ENCODE assay signal across 22 mouse cellular contexts in the genomic region with DNA sequence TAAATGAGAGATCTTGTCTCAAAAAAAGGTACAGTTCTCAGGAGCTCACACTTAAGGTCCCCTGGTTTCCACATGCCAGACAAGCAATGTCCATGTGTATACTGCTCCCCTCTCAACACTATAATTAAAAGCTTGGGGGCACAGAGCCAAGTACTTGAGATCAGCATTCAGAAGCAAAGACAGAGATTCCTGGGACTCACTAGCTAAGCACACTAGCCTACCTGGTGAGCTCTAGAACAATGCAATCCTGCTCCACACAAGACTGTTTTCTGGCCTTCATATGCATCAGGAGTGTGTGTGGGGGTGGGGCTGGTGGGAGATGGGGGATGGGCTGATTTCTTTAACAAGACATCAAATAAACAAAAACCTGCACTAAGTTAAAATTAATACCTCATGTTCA. TPM values are rescaled to one million over a fixed set of nuclear protein-coding genes. Genes with fewer than 3 reads are reported as not detected.
DNase-seq lines count a peak whose midpoint lies in the region; ATAC-seq lines count a peak whose summit lies in the region.
"Had no signal": no experiment of that assay in that cellular context is flagged by ENCODE, and none has a peak within 500 bp of the region (broad histone marks: within the 10 kb centered on the region; RNA-seq: fewer than 3 reads in every experiment).

No protein-coding gene starts in this region.

- H3K4me1 ChIP-seq in heart, embryonic 13.5 days, result peaks cover 15% of the 10 kb centered on the region
- no peaks in the 10 kb centered on the region for H3K4me1 ChIP-seq in hindbrain, embryonic 15.5 days (replicated peaks)
- 0 out of 2 replicates have a peak, but pooled peaks cover 4% of the 10 kb centered on the region for H3K4me1 ChIP-seq in hindbrain, embryonic 10.5 days (replicated peaks)
- no peaks in the 10 kb centered on the region; the same call in 1 of the 2 replicates for H3K4me1 ChIP-seq in embryonic facial prominence, embryonic 14.5 days (ENCODE audit: control insufficient read depth, insufficient read depth, low read length)
- H3K4me1 ChIP-seq in kidney, embryonic 15.5 days, result no peaks in the 10 kb centered on the region

- H3K9ac ChIP-seq in heart, embryonic 13.5 days, result 0 out of 2 replicates have a peak overlapping the region, but pooled peaks have one; percentile 28
- H3K9ac ChIP-seq in hindbrain, embryonic 15.5 days, result no peak overlapping the region
- no peak overlapping the region for H3K9ac ChIP-seq in embryonic facial prominence, embryonic 14.5 days (ENCODE audit: low read depth, low read length)
- H3K9ac ChIP-seq in kidney, embryonic 15.5 days, result no peak overlapping the region
- H3K9ac ChIP-seq: forebrain, embryonic 15.5 days; liver, embryonic 14.5 days; midbrain, embryonic 15.5 days had no signal

- no peaks in the 10 kb centered on the region for H3K36me3 ChIP-seq in heart, embryonic 13.5 days
- no peaks in the 10 kb centered on the region for H3K36me3 ChIP-seq in hindbrain, embryonic 15.5 days
- no peaks in the 10 kb centered on the region for H3K36me3 ChIP-seq in hindbrain, embryonic 10.5 days
- H3K36me3 ChIP-seq in embryonic facial prominence, embryonic 14.5 days (ENCODE audit: control insufficient read depth, insufficient read depth, low read length), result no peaks in the 10 kb centered on the region
- no peaks in the 10 kb centered on the region for H3K36me3 ChIP-seq in kidney, embryonic 15.5 days
- H3K36me3 ChIP-seq: midbrain, embryonic 15.5 days had no signal

- peak overlapping the region; percentile 57 for H3K27ac ChIP-seq in heart, embryonic 13.5 days (replicated peaks)
- 0 out of 2 replicates have a peak overlapping the region, but pooled peaks have one; percentile 0 for H3K27ac ChIP-seq in hindbrain, embryonic 15.5 days (replicated peaks)
- H3K27ac ChIP-seq in hindbrain, embryonic 10.5 days, result no peak overlapping the region
- no peak overlapping the region for H3K27ac ChIP-seq in embryonic facial prominence, embryonic 14.5 days (replicated peaks; ENCODE audit: low read depth, low read length)
- H3K27ac ChIP-seq in kidney, embryonic 15.5 days, result no peak overlapping the region
- H3K27ac ChIP-seq: forebrain, embryonic 15.5 days; hindbrain, postnatal 0 days; liver, embryonic 14.5 days; midbrain, embryonic 15.5 days had no signal

- no peaks in the 10 kb centered on the region for H3K9me3 ChIP-seq in heart, embryonic 13.5 days
- H3K9me3 ChIP-seq in hindbrain, embryonic 15.5 days, result no peaks in the 10 kb centered on the region
- no peaks in the 10 kb centered on the region for H3K9me3 ChIP-seq in hindbrain, embryonic 10.5 days
- no peaks in the 10 kb centered on the region for H3K9me3 ChIP-seq in embryonic facial prominence, embryonic 14.5 days (ENCODE audit: control insufficient read depth, low read length)
- H3K9me3 ChIP-seq in kidney, embryonic 15.5 days (replicated peaks), result no peaks in the 10 kb centered on the region
- H3K9me3 ChIP-seq: forebrain, embryonic 15.5 days; megakaryocyte, embryonic 14.5 days; midbrain, embryonic 15.5 days had no signal

- DNase-seq in heart, adult 9 months (ENCODE audit: low spot score in 2 of 2), result no peak
- DNase-seq in hindbrain, embryonic 10.5 days (ENCODE audit: low spot score), result no peak
- peak; percentile 41 for DNase-seq in ES-CJ7 (ENCODE audit: low read depth, low spot score)
- no peak for DNase-seq in embryonic facial prominence, embryonic 14.5 days (ENCODE audit: low spot score)
- no peak for DNase-seq in right cerebral cortex, adult 2 months (ENCODE audit: low spot score in 2 of 2)
- DNase-seq: adrenal gland, adult 2 months; cerebellum, adult 8-10 months; gastrocnemius, postnatal 14 days; right cerebral cortex, postnatal 14 days; thymus, postnatal 36 days had no signal

- no peak for ATAC-seq in heart, embryonic 13.5 days (ENCODE audit: extremely low read depth, insufficient number of reproducible peaks, low FRiP score, low TSS enrichment)
- ATAC-seq in hindbrain, embryonic 15.5 days (ENCODE audit: low FRiP score, low read depth), result no peak
- ATAC-seq in embryonic facial prominence, embryonic 14.5 days (ENCODE audit: low read depth), result peak; percentile 53; the same call in 1 of the 2 replicates
- ATAC-seq in kidney, embryonic 15.5 days (replicated peaks; ENCODE audit: low FRiP score), result no peak
- ATAC-seq: CD4-positive, CD25-positive, alpha-beta regulatory T cell, adult 4 months; forebrain, embryonic 15.5 days; hindbrain, postnatal 0 days; intestine, postnatal 0 days; midbrain, embryonic 15.5 days had no signal

- H3K27me3 ChIP-seq in heart, embryonic 13.5 days (replicated peaks), result no peaks in the 10 kb centered on the region
- no peaks in the 10 kb centered on the region for H3K27me3 ChIP-seq in hindbrain, embryonic 15.5 days
- H3K27me3 ChIP-seq in hindbrain, embryonic 10.5 days (ENCODE audit: insufficient read depth, poor library complexity, severe bottlenecking), result no peaks in the 10 kb centered on the region
- no peaks in the 10 kb centered on the region for H3K27me3 ChIP-seq in embryonic facial prominence, embryonic 14.5 days (replicated peaks; ENCODE audit: control insufficient read depth, insufficient read depth, low read length)
- no peaks in the 10 kb centered on the region for H3K27me3 ChIP-seq in kidney, embryonic 15.5 days
- H3K27me3 ChIP-seq: forebrain, embryonic 15.5 days; megakaryocyte, embryonic 14.5 days; midbrain, embryonic 15.5 days had no signal

- H3K4me3 ChIP-seq in heart, embryonic 13.5 days, result no peak overlapping the region
- no peak overlapping the region for H3K4me3 ChIP-seq in hindbrain, embryonic 15.5 days
- no peak overlapping the region for H3K4me3 ChIP-seq in hindbrain, embryonic 10.5 days
- no peak overlapping the region for H3K4me3 ChIP-seq in embryonic facial prominence, embryonic 14.5 days (ENCODE audit: low read depth, low read length)
- H3K4me3 ChIP-seq in kidney, embryonic 15.5 days (replicated peaks), result no peak overlapping the region
- H3K4me3 ChIP-seq: erythroblast, embryonic 14.5 days; forebrain, embryonic 15.5 days; megakaryocyte, embryonic 14.5 days; midbrain, embryonic 15.5 days; myocyte had no signal

- 0 out of 2 replicates have a peak overlapping the region, but pooled peaks have one; percentile 11 for H3K4me2 ChIP-seq in heart, embryonic 13.5 days
- H3K4me2 ChIP-seq in hindbrain, embryonic 15.5 days, result no peak overlapping the region
- H3K4me2 ChIP-seq in embryonic facial prominence, embryonic 14.5 days (ENCODE audit: low read depth, low read length), result no peak overlapping the region
- H3K4me2 ChIP-seq in kidney, embryonic 15.5 days, result no peak overlapping the region
- H3K4me2 ChIP-seq: forebrain, embryonic 15.5 days; midbrain, embryonic 15.5 days had no signal

RNA-seq across cellular contexts. Expression of a gene that starts 58.2 kb away (rescaled TPM):
- 4.8 and 4.9 TPM in 2 replicates for polyA plus RNA-seq in heart, embryonic 13.5 days (2015; fragmentation: Nextera tagmentation; extraction: Ambion mirVana)
- 9.6 and 11.0 TPM in 2 replicates for polyA plus RNA-seq in hindbrain, embryonic 15.5 days (2015; fragmentation: Nextera tagmentation; extraction: Ambion mirVana)
- polyA plus RNA-seq in hindbrain, embryonic 10.5 days (2016; fragmentation: Nextera tagmentation; extraction: Ambion mirVana), result 7.7 and 9.1 TPM in 2 replicates
- polyA plus RNA-seq in embryonic facial prominence, embryonic 14.5 days (2014; fragmentation: Nextera tagmentation; extraction: Ambion mirVana), result 11.9 and 13.2 TPM in 2 replicates
- 7.3 and 8.4 TPM in 2 replicates for polyA plus RNA-seq in kidney, embryonic 15.5 days (2015; fragmentation: Nextera tagmentation; extraction: Ambion mirVana)

Comparison
In these comparisons a context has a peak if more than half of its experiments do, and no peak if none do; other contexts are left out.
1. H3K27ac ChIP-seq: peak in heart, embryonic 13.5 days (single experiment) and hindbrain, embryonic 15.5 days (single experiment); none in hindbrain, embryonic 10.5 days (single experiment), embryonic facial prominence, embryonic 14.5 days (single experiment) and kidney, embryonic 15.5 days (single experiment).